Mouse (Mus musculus): ENCODE results near the gene Tgfbr3. TPM values are rescaled to one million over a fixed set of nuclear protein-coding genes. Genes with fewer than 3 reads are reported as not detected.
A peak's percentile ranks its signal among the peaks of the same experiment; 100 is the strongest.

Tgfbr3 gene
- 10 to 100 TPM; 14.7 to 18.7 (median 16.0) TPM for total RNA-seq (2022)

GRCm38 (mm10) chr5:107289234-107289764, at the start of gene Tgfbr3:
TSS of gene Tgfbr3 (minus strand) at chr5:107289629.
- peak; percentile 55 to 59 for DNase-seq (ENCODE audit: low spot score in 2 of 2)

DNA sequence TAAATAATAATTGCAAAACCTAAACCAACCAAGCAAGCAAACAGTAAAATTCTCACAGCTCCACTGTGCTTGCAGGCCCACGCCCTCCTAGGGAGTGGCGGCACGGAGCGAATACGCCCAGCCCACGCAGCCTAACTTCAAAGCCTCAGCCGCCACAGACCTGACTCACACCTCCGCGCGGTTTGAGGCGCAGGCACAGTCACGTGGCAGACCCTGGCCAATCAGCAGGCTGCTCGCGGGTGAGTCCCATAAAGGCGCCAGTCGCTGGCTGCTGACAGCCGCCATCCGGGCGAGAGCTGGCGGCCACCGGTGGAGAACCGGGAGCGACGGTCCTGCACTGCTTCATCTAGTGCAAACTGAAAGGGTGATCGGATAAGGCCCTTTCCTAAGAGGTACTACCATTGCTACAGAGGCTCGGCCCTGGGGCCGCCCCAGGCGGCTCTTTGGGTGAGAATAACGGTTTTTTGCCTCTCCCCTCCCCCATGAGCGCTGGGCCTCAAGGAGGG, 41.5 kb upstream of the Tgfbr3 start, which contains the start of gene Brdt:
Brdt (plus strand) TSS at position 244 of the 506 bp plus-strand sequence.
- no peak for DNase-seq (ENCODE audit: low spot score in 2 of 2)

- no peak for DNase-seq (ENCODE audit: low spot score in 2 of 2)
These were observed 31.3 kb upstream of the Tgfbr3 start for GRCm38 (mm10) chr5:107320703-107321102.

- no peak for DNase-seq (ENCODE audit: low spot score in 2 of 2)
These were observed 27.7 kb upstream of the Tgfbr3 start for GRCm38 (mm10) chr5:107317141-107317540.

DNA sequence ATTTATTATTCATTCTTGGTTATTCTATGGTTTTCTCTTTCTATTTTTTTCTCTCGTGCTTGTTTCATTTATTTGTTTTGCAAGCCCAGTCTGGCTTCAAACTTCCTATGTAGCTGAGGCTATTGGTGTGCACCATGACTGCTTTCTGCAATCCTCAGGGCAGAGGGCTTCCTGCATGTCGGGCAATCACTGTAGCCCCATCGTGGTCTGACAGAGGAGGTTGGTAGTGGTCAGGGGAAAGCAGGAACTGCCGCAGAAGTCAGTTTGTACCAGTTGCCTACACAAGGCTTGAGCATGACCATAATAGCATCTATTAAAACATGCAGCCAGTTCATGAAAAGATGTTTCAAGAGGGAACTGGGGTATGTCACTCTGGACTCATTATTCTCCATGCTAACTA, 18.0 kb upstream of the Tgfbr3 start:
- no peak for DNase-seq (ENCODE audit: low spot score in 2 of 2)

DNA sequence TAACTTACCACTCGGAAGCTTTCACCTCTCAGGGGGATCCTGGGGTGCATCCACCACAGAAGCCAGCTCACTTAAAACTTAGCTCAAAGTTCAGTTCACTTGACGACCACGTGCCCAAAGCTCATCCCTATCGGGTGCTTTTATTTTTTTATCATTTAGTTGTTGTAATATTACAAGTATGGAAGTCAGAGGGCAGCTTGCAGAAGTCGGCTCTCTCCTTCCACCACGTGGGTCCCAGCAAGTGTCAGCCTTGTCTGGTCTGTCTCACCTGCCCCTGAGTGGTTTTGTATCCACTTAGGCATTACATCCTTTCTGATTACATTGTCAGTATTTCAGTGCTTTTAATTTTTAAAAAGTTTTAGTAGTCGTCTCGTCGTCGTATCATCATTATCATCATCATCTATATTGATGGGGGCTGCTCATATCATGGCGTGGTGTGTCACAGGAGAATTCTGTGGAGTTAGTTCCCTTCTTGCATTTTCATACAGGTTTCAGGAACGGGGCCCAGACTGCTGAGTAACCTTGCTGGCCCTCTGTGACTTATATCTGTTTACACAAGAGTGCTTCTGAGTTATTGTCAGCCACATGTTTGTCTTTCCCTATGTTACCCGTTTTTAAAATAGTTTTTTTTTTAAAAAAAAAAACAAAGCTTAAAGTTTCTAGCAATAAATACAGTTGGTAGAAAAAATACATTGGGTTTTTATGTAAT, 14.8 kb upstream of the Tgfbr3 start:
- DNase-seq (ENCODE audit: low spot score in 2 of 2) = no peak

GRCm38 (mm10) chr5:107303350-107303861, 14.0 kb upstream of the Tgfbr3 start:
- DNase-seq (ENCODE audit: low spot score in 2 of 2) = no peak

- DNase-seq (ENCODE audit: low spot score in 2 of 2) = no peak
These were observed 9.4 kb upstream of the Tgfbr3 start for GRCm38 (mm10) chr5:107298854-107299253.

- DNase-seq (ENCODE audit: low spot score in 2 of 2) = no peak
These were observed 7.3 kb upstream of the Tgfbr3 start for GRCm38 (mm10) chr5:107296512-107297322.

DNA sequence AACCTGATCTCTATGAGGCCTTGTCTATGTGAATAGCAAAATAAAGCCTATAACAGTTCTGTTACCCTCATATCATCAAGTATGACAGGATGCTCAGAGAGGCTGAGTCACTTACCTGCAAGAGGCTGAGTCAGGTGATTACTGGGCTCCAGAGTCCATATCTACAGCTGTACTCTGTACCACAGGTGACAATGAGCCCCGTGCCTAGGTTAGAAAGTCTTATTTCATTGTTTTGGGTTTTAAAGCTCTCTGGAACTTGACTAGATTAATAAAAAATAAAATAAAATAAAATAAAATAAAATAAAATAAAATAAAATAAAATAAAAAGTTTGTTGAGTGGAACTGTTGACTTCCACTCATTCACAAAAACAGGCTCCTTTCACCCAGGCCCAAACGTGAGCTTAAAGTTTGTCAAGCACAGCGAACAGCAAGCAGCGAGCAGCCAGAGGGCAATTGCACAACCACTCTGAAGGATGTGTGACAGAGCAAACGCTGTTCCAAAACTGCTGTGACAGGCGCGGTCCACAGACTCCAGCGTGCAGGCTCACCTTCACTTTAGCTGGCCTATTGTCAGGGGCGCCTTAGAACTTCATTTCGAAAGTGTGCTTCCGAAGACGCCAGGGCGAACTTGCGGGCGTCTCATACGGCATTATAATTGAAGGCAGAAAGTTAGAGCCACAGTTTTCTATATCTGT, 6.5 kb upstream of the Tgfbr3 start:
- no peak for DNase-seq (ENCODE audit: low spot score in 2 of 2)

GRCm38 (mm10) chr5:107295061-107295816, 5.8 kb upstream of the Tgfbr3 start:
- DNase-seq (ENCODE audit: low spot score in 2 of 2) = no peak

DNA sequence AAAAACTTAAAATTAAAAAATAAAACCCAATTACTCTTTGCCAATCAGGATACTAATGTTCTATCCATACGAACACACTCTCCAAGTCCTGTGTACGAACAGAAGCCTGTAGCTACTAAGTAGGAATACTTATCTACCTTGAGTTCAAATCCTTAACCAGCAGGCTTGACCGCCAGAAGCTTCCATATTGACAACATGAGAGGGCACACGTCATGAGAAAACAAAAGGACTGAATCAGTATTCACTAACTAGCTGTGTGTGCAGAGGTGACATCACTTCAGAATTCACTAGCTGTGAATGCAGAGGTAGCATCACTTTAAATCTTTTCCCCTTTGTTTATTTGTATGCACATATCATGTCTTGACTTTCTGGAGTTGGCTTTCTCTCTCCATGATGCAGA, 4.6 kb upstream of the Tgfbr3 start:
- DNase-seq (ENCODE audit: low spot score in 2 of 2) = no peak

DNA sequence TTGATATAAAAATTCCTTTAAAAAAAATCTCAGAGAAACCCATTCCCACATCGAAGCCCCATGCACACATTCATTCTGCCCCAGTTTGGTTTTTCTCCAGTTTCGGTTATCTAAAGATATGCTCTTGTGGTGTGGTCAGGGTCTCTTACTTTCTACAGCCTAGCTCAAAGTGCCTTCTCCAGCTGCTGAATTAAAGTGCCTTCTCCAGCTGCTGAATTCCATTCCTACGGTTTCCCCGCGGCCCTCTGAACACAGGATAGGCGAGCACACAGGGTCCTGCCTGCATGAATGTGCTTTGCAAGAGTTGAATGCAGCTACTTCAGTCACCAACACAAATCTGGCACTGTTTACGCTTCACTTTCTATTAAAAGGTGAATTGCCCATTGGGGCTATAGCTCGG, 557 bp upstream of the Tgfbr3 start:
- no peak for DNase-seq (ENCODE audit: low spot score in 2 of 2)

- peak in 1 of 2 experiments; percentile 29 for DNase-seq (ENCODE audit: low spot score in 2 of 2)
These were observed 799 bp downstream of the Tgfbr3 start for GRCm38 (mm10) chr5:107288427-107289233.

DNA sequence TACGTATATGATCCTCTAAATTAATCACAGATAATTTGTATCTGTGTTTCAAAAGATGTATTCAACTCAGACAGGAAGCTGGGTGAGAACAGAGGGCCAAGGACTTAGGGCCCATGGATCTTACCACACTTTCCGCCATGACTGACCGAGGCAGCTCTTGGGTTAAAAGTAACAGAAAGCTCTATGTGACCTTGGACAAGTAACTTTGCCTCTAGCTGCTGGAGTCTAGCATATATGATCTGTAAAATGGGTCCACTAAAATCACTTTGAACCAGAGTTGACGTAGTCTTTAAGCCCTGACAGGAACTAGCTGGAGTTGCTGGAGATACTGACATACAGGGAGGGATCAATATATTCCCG, 1.5 kb downstream of the Tgfbr3 start:
- DNase-seq (ENCODE audit: low spot score in 2 of 2) = no peak

GRCm38 (mm10) chr5:107287254-107287907, 2.0 kb downstream of the Tgfbr3 start:
- DNase-seq (ENCODE audit: low spot score in 2 of 2) = no peak

DNA sequence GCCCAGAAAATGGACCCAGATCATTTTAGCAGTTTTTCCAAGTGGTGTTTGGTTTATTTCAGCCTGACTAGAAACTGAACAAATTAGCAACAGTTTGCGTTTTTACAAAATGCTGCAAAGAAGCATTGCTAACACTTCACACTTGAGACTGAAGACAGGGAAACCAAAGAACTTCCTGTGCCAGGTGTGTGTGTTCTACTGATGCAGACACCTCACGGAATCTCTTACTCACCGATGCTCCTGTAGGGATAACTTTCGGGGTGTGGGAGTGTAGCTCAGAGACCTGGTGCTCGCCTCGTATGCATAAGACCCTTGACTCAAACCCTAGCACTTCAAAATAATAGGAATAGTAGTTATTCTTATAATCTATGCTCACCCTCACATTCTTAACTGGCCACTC, 3.9 kb downstream of the Tgfbr3 start:
- DNase-seq (ENCODE audit: low spot score in 2 of 2) = no peak

- no peak for DNase-seq (ENCODE audit: low spot score in 2 of 2)
These were observed 5.4 kb downstream of the Tgfbr3 start for GRCm38 (mm10) chr5:107283935-107284524.
